Mouse (Mus musculus) kidney, postnatal 0 days (tissue): Measurements from ENCODE around the gene Arl2bp. TPM values are rescaled to one million over a fixed set of nuclear protein-coding genes. Genes with fewer than 3 reads are reported as not detected.

ENCODE experiments used
- ATAC-seq: fragments of 200-750 bp; cut with Nextera tagmentation; replicated peaks from 2 replicates; pipeline ENCODE4 v1.8.0; 2017; ENCODE audit warnings: low read depth, moderate number of reproducible peaks, moderate TSS enrichment, moderate library complexity; ENCODE audit not compliant: low FRiP score
- DNase-seq: peaks from one replicate; pipeline ENCODE4 v3.0.0-alpha.2; 2016; ENCODE audit warnings: low spot score
- H3K27ac ChIP-seq: fragments of 300-500 bp; sonication (generic); 2 replicates; pipeline ENCODE4 v1.5.1; 2014; ENCODE audit warnings: mild to moderate bottlenecking
- H3K27me3 ChIP-seq: fragments of 300-500 bp; sonication (generic); 2 replicates; pipeline ENCODE4 v1.6.1; 2014; ENCODE audit warnings: low read length, mixed read lengths; ENCODE audit not compliant: insufficient read depth
- H3K36me3 ChIP-seq: fragments of 300-500 bp; sonication (generic); 2 replicates; pipeline ENCODE4 v1.6.1; 2014; ENCODE audit warnings: low read length, mixed read lengths; ENCODE audit not compliant: insufficient read depth
- H3K4me1 ChIP-seq: fragments of 300-500 bp; sonication (generic); replicated peaks from 2 replicates; pipeline ENCODE4 v1.6.1; 2014; ENCODE audit warnings: antibody characterized with exemption, low read length, mixed read lengths; ENCODE audit not compliant: insufficient read depth
- H3K4me2 ChIP-seq: fragments of 300-500 bp; sonication (generic); 2 replicates; pipeline ENCODE4 v1.6.1; 2014; ENCODE audit warnings: mild to moderate bottlenecking, low read length, moderate library complexity, mixed read lengths
- H3K4me3 ChIP-seq: fragments of 300-500 bp; sonication (generic); replicated peaks from 2 replicates; pipeline ENCODE4 v1.5.1; 2014; ENCODE audit warnings: low read depth, low read length
- H3K9ac ChIP-seq: fragments of 300-500 bp; sonication (generic); 2 replicates; pipeline ENCODE4 v1.6.1; 2014; ENCODE audit warnings: low read depth, low read length
- H3K9me3 ChIP-seq: fragments of 300-500 bp; sonication (generic); replicated peaks from 2 replicates; pipeline ENCODE4 v1.6.1; 2016; ENCODE audit warnings: low read length, inconsistent platforms, mixed read lengths
- CTCF ChIP-seq: IDR thresholded peaks from 2 replicates; pipeline ENCODE4 v1.5.1; 2016; ENCODE audit warnings: antibody characterized with exemption, low read depth, mild to moderate bottlenecking, moderate library complexity
- WGBS: fragments of 180-500 bp; shearing (Covaris S2); extraction: QIAGEN DNeasy Blood & Tissue Kit; methylation state at CpG from one replicate; pipeline ENCODE4 v1.1.7; 2014; 5-methylcytosine and 5-hydroxymethylcytosine counted together
- polyA plus RNA-seq: library from polyadenylated mRNA; unstranded; fragments of >200 nt; fragmentation: Nextera tagmentation; extraction: Ambion mirVana; gene quantifications from 2 replicates; pipeline ENCODE4 v1.2.1, GENCODE M21; 2015

Arl2bp gene
- polyA plus RNA-seq, 1 experiment from 2014 or later: 127 TPM

- Histone ChIP-seq H3K27ac (no peak overlapping the region), H3K9me3 (no peaks in the 10 kb centered on the region), H3K4me1 (no peaks in the 10 kb centered on the region), H3K27me3 (no peaks in the 10 kb centered on the region), H3K4me2 (no peak overlapping the region), H3K9ac (no peak overlapping the region), H3K36me3 (peaks cover 34% of the 10 kb centered on the region), H3K4me3 (no peak overlapping the region)
- DNase-seq: no peak
- ATAC-seq: no peak
- TF ChIP-seq CTCF: no peak
- 28% methylated on average over 1 of the region's 1 CpGs for WGBS
Measured at GRCm38 (mm10) chr8:94645202-94645601, 21.2 kb upstream of the Arl2bp start.

DNA sequence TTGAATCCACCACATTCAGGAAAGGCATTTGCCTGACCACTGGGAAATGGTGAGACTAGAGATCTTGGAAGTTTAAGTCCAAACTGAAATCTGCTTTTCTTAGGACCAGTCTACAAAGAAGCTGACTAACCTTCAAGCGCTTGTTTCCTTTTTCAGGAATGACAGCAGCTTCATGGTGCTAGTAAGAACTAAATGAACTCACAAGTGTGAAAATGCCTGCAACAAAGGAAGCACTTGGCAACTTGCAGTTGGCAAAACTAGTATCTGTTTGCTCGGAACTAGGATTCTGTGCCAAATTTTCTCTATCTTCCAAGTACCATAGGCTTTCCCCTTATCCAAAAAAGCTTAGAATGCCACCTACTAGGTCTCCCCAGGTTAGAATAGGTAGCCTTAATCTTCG, 20.2 kb upstream of the Arl2bp start:
- TF ChIP-seq CTCF: no peak
- ATAC-seq: no peak
- 92% methylated on average over 3 of the region's 3 CpGs for WGBS
- peaks cover 26% of the 10 kb centered on the region for H3K36me3 ChIP-seq
- no peaks in the 10 kb centered on the region for H3K9me3 ChIP-seq
- no peaks in the 10 kb centered on the region for H3K4me1 ChIP-seq
- no peak overlapping the region for H3K4me3 ChIP-seq
- no peak overlapping the region for H3K4me2 ChIP-seq
- no peak for DNase-seq
- no peak overlapping the region for H3K9ac ChIP-seq
- H3K27ac ChIP-seq: no peak overlapping the region
- no peaks in the 10 kb centered on the region for H3K27me3 ChIP-seq

DNA sequence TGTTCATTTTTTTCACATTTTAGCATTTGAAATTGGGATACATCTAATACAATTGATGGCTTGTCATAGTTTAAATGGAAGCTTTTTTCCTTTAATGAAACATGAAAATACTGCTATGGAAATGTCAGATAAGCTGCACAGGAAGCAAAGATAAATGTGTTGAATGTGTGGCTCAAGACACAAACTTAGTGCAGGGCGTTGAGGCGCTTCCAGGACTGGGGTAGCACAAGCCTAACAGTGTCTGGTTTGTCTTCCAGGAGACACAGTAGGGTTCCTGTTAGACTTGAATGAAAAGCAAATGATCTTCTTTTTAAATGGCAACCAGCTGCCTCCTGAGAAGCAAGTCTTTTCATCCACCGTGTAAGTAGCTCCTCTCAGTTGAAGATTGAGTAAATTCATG, 16.9 kb upstream of the Arl2bp start:
- H3K36me3 ChIP-seq: peaks cover 34% of the 10 kb centered on the region
- H3K4me1 ChIP-seq: no peaks in the 10 kb centered on the region
- 85% methylated on average over 3 of the region's 3 CpGs for WGBS
- no peaks in the 10 kb centered on the region for H3K27me3 ChIP-seq
- ATAC-seq (no peak), DNase-seq (no peak)
- no peak overlapping the region for H3K27ac ChIP-seq
- no peak for TF ChIP-seq CTCF
- no peak overlapping the region for H3K4me3 ChIP-seq
- H3K9me3 ChIP-seq: no peaks in the 10 kb centered on the region
- no peak overlapping the region for H3K4me2 ChIP-seq
- H3K9ac ChIP-seq: no peak overlapping the region

DNA sequence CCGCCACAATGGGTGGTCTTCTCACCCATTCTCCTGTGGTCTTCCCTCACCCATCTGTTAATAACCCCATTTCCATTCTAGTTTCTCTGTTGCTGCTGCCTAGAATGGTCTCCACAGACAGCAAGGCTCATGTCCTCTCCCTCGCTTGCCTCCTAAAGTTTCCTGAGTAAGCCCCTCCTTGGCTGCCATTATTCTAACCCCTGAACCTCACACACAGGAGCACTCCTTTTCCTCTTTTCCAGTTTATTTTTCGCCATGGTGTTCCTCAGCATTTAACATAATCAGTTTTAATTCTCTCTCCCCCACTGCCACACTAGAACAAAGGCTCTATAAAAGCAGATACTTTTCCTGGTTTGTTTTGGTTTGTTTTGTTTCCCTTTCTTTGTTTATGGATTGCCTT, 13.4 kb upstream of the Arl2bp start:
- DNase-seq (no peak), ATAC-seq (no peak)
- H3K9ac ChIP-seq: no peak overlapping the region
- no peaks in the 10 kb centered on the region for H3K27me3 ChIP-seq
- no peak for TF ChIP-seq CTCF
- H3K4me3 ChIP-seq: no peak overlapping the region
- no peak overlapping the region for H3K27ac ChIP-seq
- WGBS: 85% methylated on average over 3 of the region's 3 CpGs
- no peak overlapping the region for H3K4me2 ChIP-seq
- peaks cover 26% of the 10 kb centered on the region for H3K36me3 ChIP-seq
- H3K4me1 ChIP-seq: no peaks in the 10 kb centered on the region
- H3K9me3 ChIP-seq: no peaks in the 10 kb centered on the region

- no peak for TF ChIP-seq CTCF
- peaks cover 27% of the 10 kb centered on the region for H3K36me3 ChIP-seq
- no peaks in the 10 kb centered on the region for H3K9me3 ChIP-seq
- no peaks in the 10 kb centered on the region for H3K4me1 ChIP-seq
- DNase-seq (no peak), ATAC-seq (no peak)
- H3K27ac ChIP-seq: no peak overlapping the region
- H3K9ac ChIP-seq: no peak overlapping the region
- no peak overlapping the region for H3K4me3 ChIP-seq
- H3K27me3 ChIP-seq: no peaks in the 10 kb centered on the region
- H3K4me2 ChIP-seq: no peak overlapping the region
Measured at GRCm38 (mm10) chr8:94654994-94655393, 11.4 kb upstream of the Arl2bp start.

DNA sequence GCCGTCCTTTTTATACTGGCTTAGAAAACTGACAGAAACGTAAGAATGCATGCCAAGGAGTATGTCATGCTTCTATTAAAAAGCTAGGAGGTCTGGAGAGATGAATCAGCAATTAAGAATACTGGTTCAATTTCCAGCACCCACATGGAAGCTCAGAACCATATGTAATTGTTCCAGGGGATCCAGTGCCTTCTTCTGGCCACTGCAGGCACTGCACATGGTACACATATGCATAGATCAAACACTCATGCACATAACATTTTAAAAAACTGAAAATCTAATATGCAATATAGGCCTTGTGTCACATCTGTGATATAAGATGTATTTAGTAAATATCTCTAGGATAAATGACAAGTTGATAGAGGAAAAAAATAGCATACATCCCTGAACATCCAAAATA, 8.4 kb upstream of the Arl2bp start:
- Histone ChIP-seq H3K9ac (no peak overlapping the region), H3K4me1 (no peaks in the 10 kb centered on the region), H3K27me3 (no peaks in the 10 kb centered on the region), H3K4me3 (no peak overlapping the region), H3K4me2 (no peak overlapping the region), H3K27ac (no peak overlapping the region), H3K9me3 (no peaks in the 10 kb centered on the region), H3K36me3 (peaks cover 20% of the 10 kb centered on the region)
- DNase-seq: no peak
- WGBS: 96% methylated on average over 2 of the region's 2 CpGs
- ATAC-seq: no peak
- TF ChIP-seq CTCF: peak; percentile 27; the same call in 1 of the 2 replicates

- H3K4me1 ChIP-seq: no peaks in the 10 kb centered on the region
- ATAC-seq (no peak), DNase-seq (no peak)
- no peaks in the 10 kb centered on the region for H3K27me3 ChIP-seq
- no peak overlapping the region for H3K4me3 ChIP-seq
- 69% methylated on average over 4 of the region's 4 CpGs for WGBS
- H3K36me3 ChIP-seq: peaks cover 8% of the 10 kb centered on the region
- no peak overlapping the region for H3K27ac ChIP-seq
- H3K9me3 ChIP-seq: no peaks in the 10 kb centered on the region
- H3K4me2 ChIP-seq: no peak overlapping the region
- H3K9ac ChIP-seq: no peak overlapping the region
- TF ChIP-seq CTCF: no peak
Measured at GRCm38 (mm10) chr8:94660418-94660817, 6.0 kb upstream of the Arl2bp start.
